Mouse (Mus musculus): ENCODE data around the gene Olfr518. TPM values are rescaled to one million over a fixed set of nuclear protein-coding genes. Genes with fewer than 3 reads are reported as not detected.

The Olfr518 gene
- polyA plus RNA-seq (2012; rRNA removed) = not detected in 2 replicates

DNA sequence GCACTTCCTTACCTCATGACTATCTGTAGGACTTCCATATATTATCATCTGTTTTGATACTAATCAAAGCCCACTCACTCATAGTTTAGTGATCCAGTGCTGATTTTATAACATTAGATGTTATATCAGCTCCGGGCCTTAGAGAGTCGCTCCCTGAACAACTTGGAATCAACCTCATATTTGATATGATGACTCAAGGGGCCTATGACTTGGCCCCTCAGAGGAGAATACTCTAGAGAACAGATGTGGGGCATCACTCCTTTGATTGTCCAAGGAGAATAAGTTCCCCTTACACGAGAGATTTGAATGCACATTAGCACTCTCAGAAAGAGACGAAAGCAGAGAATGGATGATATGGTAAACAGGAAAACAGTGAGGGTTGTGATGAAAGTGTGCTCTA is at the start of gene Olfr518:
Olfr518 (minus strand) TSS at position 101 of the 400 bp plus-strand sequence.

DNA sequence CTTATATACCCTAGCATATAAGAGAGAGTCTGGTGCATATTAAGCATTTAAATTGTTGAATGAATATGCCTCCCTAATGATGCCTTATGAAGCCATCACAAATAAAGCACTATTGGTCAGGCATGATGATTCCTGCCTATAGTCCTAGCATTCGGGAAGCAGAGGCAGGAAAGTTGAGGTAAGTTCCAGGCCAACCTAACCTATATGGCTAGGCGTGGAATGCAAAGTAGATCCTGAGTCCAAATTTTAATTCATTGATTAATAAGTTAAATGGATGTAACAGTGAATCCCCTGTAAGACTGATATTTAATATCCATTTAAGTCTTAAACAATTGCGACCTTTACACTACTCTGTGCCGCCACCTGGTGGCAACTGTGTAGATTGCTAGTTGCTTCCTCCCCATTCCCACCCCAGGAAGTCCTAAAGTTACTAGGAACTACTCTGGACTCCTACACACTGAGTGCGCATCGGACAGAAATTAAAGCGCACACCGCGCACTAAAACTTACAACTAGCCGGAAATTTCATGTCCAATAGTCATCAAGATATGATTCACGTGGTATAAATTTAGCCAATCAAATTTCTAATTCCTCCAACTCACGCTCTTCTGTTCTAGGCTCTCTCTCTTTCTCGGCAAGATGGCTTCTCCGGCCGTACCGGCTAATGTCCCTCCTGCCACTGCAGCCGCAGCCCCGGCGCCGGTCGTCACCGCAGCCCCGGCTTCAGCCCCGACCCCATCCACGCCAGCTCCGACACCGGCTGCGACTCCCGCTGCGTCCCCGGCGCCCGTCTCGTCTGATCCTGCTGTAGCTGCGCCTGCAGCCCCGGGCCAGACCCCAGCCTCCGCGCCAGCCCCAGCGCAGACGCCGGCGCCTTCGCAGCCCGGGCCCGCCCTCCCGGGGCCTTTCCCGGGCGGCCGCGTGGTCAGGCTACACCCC is 49.3 kb upstream of the Olfr518 start, which contains the start of gene Eif3f:
Eif3f (plus strand) TSS at position 624 of the 938 bp plus-strand sequence.

DNA sequence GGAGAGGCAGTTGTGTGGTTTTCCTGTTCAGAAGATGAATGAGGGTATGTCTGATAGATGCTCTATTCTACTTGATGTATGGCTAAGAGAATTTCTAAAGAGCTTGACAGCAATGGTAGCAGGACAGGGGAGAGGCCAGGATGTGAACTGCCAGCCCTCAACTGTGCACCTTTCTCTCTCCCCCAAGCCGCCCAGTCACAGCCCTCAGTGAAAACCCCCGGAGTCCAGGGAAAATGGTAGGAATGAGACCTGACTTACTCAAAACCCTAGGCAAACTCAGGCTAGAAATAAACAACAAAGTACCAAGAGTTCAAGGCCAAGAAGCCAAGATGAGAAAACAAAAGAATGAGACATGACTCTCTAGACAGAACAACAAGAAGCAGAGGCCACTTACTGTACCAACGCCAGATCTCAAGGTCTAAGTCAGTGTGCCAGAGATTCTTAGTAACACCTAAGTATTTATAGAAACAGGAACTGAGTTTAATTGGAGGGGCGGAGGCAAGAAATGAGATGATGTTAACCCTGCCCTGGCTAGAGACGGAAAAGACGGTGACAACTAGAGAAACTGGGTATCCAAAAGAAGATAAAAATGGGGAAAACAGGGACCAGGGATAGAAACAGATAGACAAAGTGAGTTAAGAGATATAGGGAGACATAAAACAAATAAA is 45.1 kb upstream of the Olfr518 start, which contains the start of gene Nlrp10:
Nlrp10 (minus strand) TSS at position 453 of the 668 bp plus-strand sequence.

DNA sequence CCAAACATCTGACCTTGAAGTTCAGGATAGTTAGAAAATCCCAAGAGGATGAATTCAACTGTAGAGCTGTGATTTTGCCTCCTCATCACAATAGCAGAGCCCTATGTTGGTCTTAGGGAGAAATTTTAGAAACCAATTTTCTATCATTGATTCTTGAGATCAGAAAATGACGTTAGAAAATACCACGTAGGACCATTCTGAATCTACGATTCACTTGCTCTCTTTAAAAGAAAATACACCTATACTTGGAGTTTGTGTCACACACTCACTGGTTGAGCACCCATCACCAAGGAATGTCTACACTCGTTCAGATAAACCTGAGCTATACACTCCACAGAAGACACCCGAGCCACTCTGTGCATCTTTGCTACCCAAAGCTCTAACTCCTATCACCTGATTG is 9.5 kb upstream of the Olfr518 start, which contains the start of gene Olfr519:
Olfr519 (minus strand) TSS at position 101 of the 400 bp plus-strand sequence.

DNA sequence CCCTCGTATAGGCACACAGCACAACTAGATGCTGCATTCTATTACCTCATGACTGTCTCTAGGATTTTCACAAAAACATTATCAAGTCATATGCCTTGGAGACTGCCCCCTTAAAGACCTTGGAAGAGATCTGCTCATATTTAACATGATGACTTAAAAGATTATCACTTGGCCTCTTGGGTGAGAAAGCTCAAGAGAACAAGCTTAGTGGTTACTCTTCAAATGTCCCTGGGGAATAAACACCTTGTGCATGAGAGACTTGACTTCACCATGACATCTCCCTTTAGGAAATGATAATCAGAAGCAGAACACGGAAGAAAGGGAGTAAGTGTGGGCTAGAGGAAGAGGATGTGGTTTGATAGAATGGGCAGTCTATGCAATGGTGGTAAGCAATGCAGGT is 12.5 kb downstream of the Olfr518 start, which contains the start of gene Olfr517:
Olfr517 (minus strand) TSS at position 101 of the 400 bp plus-strand sequence.

DNA sequence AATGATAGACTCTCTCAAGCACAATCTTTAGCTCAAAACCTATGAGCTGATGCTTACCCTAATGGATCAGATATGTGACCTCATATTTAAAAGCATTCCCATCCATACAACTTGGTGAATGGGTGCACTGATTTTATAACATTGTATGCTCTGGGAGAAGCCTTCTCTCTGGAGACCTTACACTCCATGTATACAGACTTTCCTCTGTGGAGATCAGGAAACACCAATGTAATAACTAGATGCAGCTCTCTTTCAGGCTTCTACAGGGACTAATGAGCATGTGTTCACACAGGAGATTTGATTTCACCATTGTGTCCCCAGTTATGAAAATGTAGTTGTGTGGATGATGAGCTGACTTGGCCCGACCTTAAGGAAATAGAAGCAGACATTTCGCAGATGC is 34.4 kb downstream of the Olfr518 start, which contains the start of gene Olfr516:
Olfr516 (minus strand) TSS at position 101 of the 400 bp plus-strand sequence.

Other genes starting within 250 kb of the Olfr518 start
- gene Olfr509, start 233.1 kb downstream of the Olfr518 start, polyA plus RNA-seq (2012; rRNA removed) = not detected in 2 replicates
- gene Olfr510, start 218.6 kb downstream of the Olfr518 start, polyA plus RNA-seq (2012; rRNA removed) = not detected in 2 replicates
- gene Olfr512, start 171.7 kb downstream of the Olfr518 start, polyA plus RNA-seq (2012; rRNA removed) = not detected in 2 replicates
- gene Olfr513, start 134.0 kb downstream of the Olfr518 start, polyA plus RNA-seq (2012; rRNA removed) = not detected in 2 replicates
- not detected in 2 replicates for gene Olfr514, start 59.0 kb downstream of the Olfr518 start, polyA plus RNA-seq (2012; rRNA removed)
- not detected in 2 replicates for gene Olfr516, start 34.5 kb downstream of the Olfr518 start, polyA plus RNA-seq (2012; rRNA removed)
- not detected in 2 replicates for gene Olfr517, start 12.6 kb downstream of the Olfr518 start, polyA plus RNA-seq (2012; rRNA removed)
- gene Olfr519, start 9.4 kb upstream of the Olfr518 start, polyA plus RNA-seq (2012; rRNA removed) = not detected in 2 replicates
- 0.01 and 0.02 TPM in 2 replicates for gene Nlrp10, start 45.2 kb upstream of the Olfr518 start, polyA plus RNA-seq (2012; rRNA removed)
- gene Eif3f, start 49.4 kb upstream of the Olfr518 start, polyA plus RNA-seq (2012; rRNA removed) = 34.0 and 41.1 TPM in 2 replicates
- gene Tub, start 65.3 kb upstream of the Olfr518 start, polyA plus RNA-seq (2012; rRNA removed) = 0.03 and 0.16 TPM in 2 replicates
- gene Ric3, start 198.3 kb upstream of the Olfr518 start, polyA plus RNA-seq (2012; rRNA removed) = 0.34 and 0.37 TPM in 2 replicates